Mouse (Mus musculus): ENCODE measurements at regions not wholly inside any gene's neighbourhood (a gene's known extent, or its start where the extent isn't known, plus 50 kb on each side); places are given as distances from the start of the nearest gene placed in this dataset.

- no peak for DNase-seq (ENCODE audit: low spot score)
- 71% methylated on average over 1 of the region's 1 CpGs for WGBS
These were observed 115.4 kb upstream of the Prmt6 start for GRCm38 (mm10) chr3:110366151-110366550.

GRCm38 (mm10) chr3:110361900-110362299, 111.1 kb upstream of the Prmt6 start:
- no peaks in the 10 kb centered on the region for H3K9me3 ChIP-seq (replicated peaks)
- no peak overlapping the region for H3K27ac ChIP-seq (replicated peaks)
- no peak for DNase-seq (ENCODE audit: low spot score)
- 97% methylated on average over 2 of the region's 2 CpGs for WGBS
- H3K36me3 ChIP-seq = no peaks in the 10 kb centered on the region
- no peaks in the 10 kb centered on the region for H3K27me3 ChIP-seq (ENCODE audit: low read depth, poor library complexity, severe bottlenecking)
- H3K4me1 ChIP-seq = no peaks in the 10 kb centered on the region
- no peak overlapping the region for H3K4me3 ChIP-seq

More at GRCm38 (mm10) chr3:110366151-110366550, 115.4 kb upstream of the Prmt6 start:
- Histone ChIP-seq H3K27me3 (ENCODE audit: low read depth, poor library complexity, severe bottlenecking) (no peaks in the 10 kb centered on the region), H3K27ac (replicated peaks) (no peak overlapping the region), H3K9me3 (replicated peaks) (no peaks in the 10 kb centered on the region), H3K4me1 (no peaks in the 10 kb centered on the region), H3K36me3 (no peaks in the 10 kb centered on the region), H3K4me3 (no peak overlapping the region)

DNA sequence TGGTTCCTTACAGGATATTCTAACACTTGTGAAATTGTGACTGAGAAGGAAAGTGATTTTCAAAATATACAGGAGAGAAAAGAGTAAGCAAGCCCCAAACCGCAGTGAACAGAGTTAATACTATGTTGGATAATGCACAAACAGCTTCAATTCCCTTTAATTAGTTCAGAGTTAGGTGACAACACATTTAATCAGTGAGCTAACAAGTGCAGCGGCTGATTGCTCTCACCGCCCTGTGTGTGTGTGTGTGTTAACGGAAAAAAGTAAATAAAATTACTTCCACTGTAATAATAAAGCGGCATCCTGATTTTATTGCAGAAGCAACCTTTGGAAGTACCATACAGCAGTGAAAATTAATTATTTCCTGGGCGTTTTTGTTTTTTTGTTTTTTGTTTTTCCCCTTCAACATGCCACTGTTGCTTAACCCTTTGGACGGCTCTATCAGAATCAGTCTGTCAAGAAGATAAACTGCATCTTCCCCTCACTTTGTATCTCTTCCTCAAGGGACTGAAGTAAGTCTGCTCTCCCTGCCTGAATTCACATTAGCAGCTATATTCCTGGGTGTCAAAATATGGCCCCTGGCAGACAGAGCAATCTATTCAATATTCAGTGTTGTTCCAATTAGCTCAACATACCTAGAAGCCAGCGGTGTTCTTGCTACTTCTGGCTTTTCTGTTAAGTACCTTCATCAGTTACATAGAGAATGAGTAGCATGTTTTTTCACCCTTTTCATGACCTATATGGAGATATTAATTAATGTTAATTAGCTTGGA, 106.2 kb upstream of the Prmt6 start:
- no peaks in the 10 kb centered on the region for H3K4me1 ChIP-seq
- H3K27ac ChIP-seq (replicated peaks) = no peak overlapping the region
- no peak overlapping the region for H3K4me3 ChIP-seq
- H3K27me3 ChIP-seq (ENCODE audit: low read depth, poor library complexity, severe bottlenecking) = no peaks in the 10 kb centered on the region
- no peak for DNase-seq (ENCODE audit: low spot score)
- H3K9me3 ChIP-seq (replicated peaks) = no peaks in the 10 kb centered on the region
- WGBS = 88% methylated on average over 8 of the region's 8 CpGs
- no peaks in the 10 kb centered on the region for H3K36me3 ChIP-seq

GRCm38 (mm10) chr3:110353654-110354053, 102.9 kb upstream of the Prmt6 start:
- no peak overlapping the region for H3K4me3 ChIP-seq
- H3K36me3 ChIP-seq = no peaks in the 10 kb centered on the region
- 78% methylated on average over 1 of the region's 1 CpGs for WGBS
- no peaks in the 10 kb centered on the region for H3K4me1 ChIP-seq
- no peaks in the 10 kb centered on the region for H3K9me3 ChIP-seq (replicated peaks)
- DNase-seq (ENCODE audit: low spot score) = no peak
- H3K27me3 ChIP-seq (ENCODE audit: low read depth, poor library complexity, severe bottlenecking) = no peaks in the 10 kb centered on the region
- no peak overlapping the region for H3K27ac ChIP-seq (replicated peaks)

GRCm38 (mm10) chr3:110350075-110350474, 99.3 kb upstream of the Prmt6 start:
- Histone ChIP-seq H3K27ac (replicated peaks) (no peak overlapping the region), H3K4me1 (no peaks in the 10 kb centered on the region), H3K4me3 (no peak overlapping the region), H3K9me3 (replicated peaks) (no peaks in the 10 kb centered on the region), H3K36me3 (no peaks in the 10 kb centered on the region), H3K27me3 (ENCODE audit: low read depth, poor library complexity, severe bottlenecking) (no peaks in the 10 kb centered on the region)
- no peak for DNase-seq (ENCODE audit: low spot score)
- WGBS = 79% methylated on average over 5 of the region's 5 CpGs

- 92% methylated on average over 4 of the region's 4 CpGs for WGBS
- H3K4me1 ChIP-seq = peaks cover 5% of the 10 kb centered on the region
These were observed 98.6 kb upstream of the Prmt6 start for GRCm38 (mm10) chr3:110349446-110349845.

GRCm38 (mm10) chr3:110344846-110345245, 94.0 kb upstream of the Prmt6 start:
- no peaks in the 10 kb centered on the region for H3K27me3 ChIP-seq (ENCODE audit: low read depth, poor library complexity, severe bottlenecking)
- peaks cover 5% of the 10 kb centered on the region for H3K4me1 ChIP-seq
- H3K36me3 ChIP-seq = no peaks in the 10 kb centered on the region
- 66% methylated on average over 4 of the region's 4 CpGs for WGBS
- H3K9me3 ChIP-seq (replicated peaks) = no peaks in the 10 kb centered on the region
- no peak overlapping the region for H3K27ac ChIP-seq (replicated peaks)
- peak; percentile 23 for DNase-seq (ENCODE audit: low spot score)
- no peak overlapping the region for H3K4me3 ChIP-seq

More at GRCm38 (mm10) chr3:110349446-110349845, 98.6 kb upstream of the Prmt6 start:
- H3K27ac ChIP-seq (replicated peaks) = no peak overlapping the region
- no peak for DNase-seq (ENCODE audit: low spot score)
- H3K4me3 ChIP-seq = no peak overlapping the region
- H3K27me3 ChIP-seq (ENCODE audit: low read depth, poor library complexity, severe bottlenecking) = no peaks in the 10 kb centered on the region
- H3K36me3 ChIP-seq = no peaks in the 10 kb centered on the region
- no peaks in the 10 kb centered on the region for H3K9me3 ChIP-seq (replicated peaks)

DNA sequence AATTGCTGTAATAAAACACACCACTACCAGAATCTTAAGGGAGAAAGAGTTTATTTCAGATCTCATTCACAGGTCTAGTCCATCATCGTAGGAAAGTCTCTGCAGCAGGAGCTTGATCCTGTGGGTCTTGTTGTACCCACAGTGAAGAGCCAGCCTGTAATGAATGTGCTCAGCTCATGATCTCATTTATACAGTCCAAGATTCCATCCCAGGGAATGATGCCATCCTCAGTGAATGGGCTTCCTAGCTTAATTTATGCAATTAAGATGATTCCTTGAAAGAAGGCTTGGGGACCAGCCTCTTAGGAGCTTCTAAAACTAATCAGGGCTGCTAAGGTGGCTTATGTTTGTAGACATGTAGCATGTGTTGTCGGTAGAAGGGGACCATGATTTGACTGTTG, 89.3 kb upstream of the Prmt6 start:
- WGBS = 90% methylated on average over 2 of the region's 2 CpGs
- no peak overlapping the region for H3K4me3 ChIP-seq

DNA sequence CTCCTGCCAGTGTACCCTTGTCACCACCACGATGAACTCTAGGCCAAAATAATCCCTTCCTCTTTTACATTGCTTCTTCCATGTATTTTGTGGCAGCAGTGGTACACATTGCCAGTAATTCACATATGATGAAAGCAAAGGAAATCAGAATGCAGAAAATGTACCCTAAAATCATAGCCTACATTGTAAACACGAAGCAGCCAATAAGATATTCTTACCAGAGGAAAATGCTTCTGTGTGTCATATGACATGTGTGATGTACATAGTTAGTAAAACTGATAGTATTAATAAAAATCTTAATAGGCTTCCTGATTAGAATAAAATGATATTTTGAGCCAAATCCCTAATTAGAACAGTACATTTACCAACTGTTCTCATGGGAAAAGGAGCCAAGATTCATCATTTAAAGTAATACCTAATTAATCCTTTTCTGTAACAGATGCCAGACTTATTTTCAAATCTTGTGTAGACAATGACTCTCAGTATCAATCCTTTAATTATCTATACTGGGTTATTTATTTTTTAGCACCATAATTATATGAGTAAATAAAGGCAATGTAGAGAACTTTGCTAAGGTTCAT, 88.3 kb upstream of the Prmt6 start:
- H3K4me3 ChIP-seq = no peak overlapping the region
- no peak for DNase-seq (ENCODE audit: low spot score)
- H3K4me1 ChIP-seq = no peaks in the 10 kb centered on the region
- no peaks in the 10 kb centered on the region for H3K36me3 ChIP-seq
- 89% methylated on average over 2 of the region's 2 CpGs for WGBS
- no peak overlapping the region for H3K27ac ChIP-seq (replicated peaks)
- no peaks in the 10 kb centered on the region for H3K9me3 ChIP-seq (replicated peaks)
- no peaks in the 10 kb centered on the region for H3K27me3 ChIP-seq (ENCODE audit: low read depth, poor library complexity, severe bottlenecking)

More for the DNA sequence above, 89.3 kb upstream of the Prmt6 start:
- H3K27ac ChIP-seq (replicated peaks) = no peak overlapping the region
- no peaks in the 10 kb centered on the region for H3K36me3 ChIP-seq
- no peaks in the 10 kb centered on the region for H3K9me3 ChIP-seq (replicated peaks)
- H3K4me1 ChIP-seq = peaks cover 5% of the 10 kb centered on the region
- DNase-seq (ENCODE audit: low spot score) = no peak
- H3K27me3 ChIP-seq (ENCODE audit: low read depth, poor library complexity, severe bottlenecking) = no peaks in the 10 kb centered on the region

DNA sequence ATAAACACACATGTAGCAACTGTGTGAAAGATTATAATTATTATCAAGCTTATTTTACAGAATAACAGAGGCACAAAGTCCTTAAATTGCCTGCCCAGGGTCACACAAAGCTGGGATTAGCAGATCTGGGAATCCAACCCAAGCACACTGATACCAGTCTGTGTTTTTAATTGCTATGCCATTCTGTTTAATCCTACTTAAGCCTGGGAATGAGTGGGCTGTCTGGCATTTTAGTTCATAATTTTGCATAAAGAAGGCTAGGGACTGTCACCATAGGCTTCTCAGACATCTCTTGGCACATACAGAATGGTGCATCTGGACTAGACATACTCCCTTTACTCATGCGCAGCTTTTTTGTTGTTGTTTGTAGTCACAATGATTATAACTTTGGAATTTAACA, 78.4 kb upstream of the Prmt6 start:
- WGBS = 90% methylated on average over 1 of the region's 1 CpGs
- no peaks in the 10 kb centered on the region for H3K27me3 ChIP-seq (ENCODE audit: low read depth, poor library complexity, severe bottlenecking)

DNA sequence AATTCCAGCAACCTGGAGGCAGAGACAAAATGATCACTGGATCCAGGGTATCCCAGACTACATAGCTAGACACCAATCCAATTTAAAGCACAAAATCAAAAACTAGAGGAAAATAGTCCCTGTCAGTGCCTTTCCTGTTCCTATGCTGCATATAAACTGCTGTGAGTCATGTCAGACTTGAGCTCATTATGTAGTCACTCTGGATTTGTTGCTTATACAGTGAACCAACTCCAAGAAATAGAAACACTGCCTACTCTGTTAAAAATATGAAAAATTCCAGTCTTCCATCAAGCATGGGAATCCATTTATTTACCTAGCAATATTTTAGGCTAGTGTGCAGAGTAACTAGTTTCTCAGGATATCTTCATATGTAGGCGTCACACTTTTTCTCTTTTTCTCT, 59.5 kb upstream of the Prmt6 start:
- no peak for DNase-seq (ENCODE audit: low spot score)
- no peak overlapping the region for H3K4me3 ChIP-seq
- WGBS = 97% methylated on average over 1 of the region's 1 CpGs
- H3K9me3 ChIP-seq (replicated peaks) = no peaks in the 10 kb centered on the region
- no peaks in the 10 kb centered on the region for H3K4me1 ChIP-seq
- no peak overlapping the region for H3K27ac ChIP-seq (replicated peaks)
- no peaks in the 10 kb centered on the region for H3K27me3 ChIP-seq (ENCODE audit: low read depth, poor library complexity, severe bottlenecking)
- no peaks in the 10 kb centered on the region for H3K36me3 ChIP-seq

More for the DNA sequence above, 78.4 kb upstream of the Prmt6 start:
- no peaks in the 10 kb centered on the region for H3K36me3 ChIP-seq
- no peaks in the 10 kb centered on the region for H3K9me3 ChIP-seq (replicated peaks)
- peaks cover 17% of the 10 kb centered on the region for H3K4me1 ChIP-seq
- no peak overlapping the region for H3K4me3 ChIP-seq
- no peak for DNase-seq (ENCODE audit: low spot score)
- no peak overlapping the region for H3K27ac ChIP-seq (replicated peaks)

DNA sequence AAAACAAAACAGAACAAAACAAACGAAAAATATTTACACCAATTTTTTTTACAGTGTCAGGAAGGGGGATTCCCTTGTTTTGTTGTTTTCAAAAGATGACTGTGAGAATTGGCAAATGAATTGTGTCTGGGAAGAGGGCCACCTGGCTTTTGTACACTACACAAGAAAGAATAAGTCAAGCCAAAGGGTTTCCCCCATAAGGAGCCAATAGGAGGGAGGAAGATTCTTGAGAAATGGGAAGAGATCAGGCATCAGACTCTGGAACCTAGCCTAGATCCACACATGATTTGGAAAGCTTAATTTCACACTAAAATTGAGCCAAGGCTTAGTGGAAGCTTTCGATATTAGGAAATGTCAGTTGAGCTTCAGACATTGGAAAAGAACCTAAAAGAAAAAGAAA, 52.4 kb upstream of the Prmt6 start:
- Histone ChIP-seq H3K9me3 (replicated peaks) (no peaks in the 10 kb centered on the region), H3K27ac (replicated peaks) (no peak overlapping the region), H3K36me3 (no peaks in the 10 kb centered on the region), H3K27me3 (ENCODE audit: low read depth, poor library complexity, severe bottlenecking) (no peaks in the 10 kb centered on the region), H3K4me1 (no peaks in the 10 kb centered on the region), H3K4me3 (no peak overlapping the region)
- 83% methylated on average over 2 of the region's 2 CpGs for WGBS
- DNase-seq (ENCODE audit: low spot score) = no peak
